Mouse (Mus musculus): ENCODE data around the gene Scaf4.
"Not testable (repeated sequence)": the region's sequence is repeated elsewhere in the genome, so short reads cannot be mapped to it uniquely, and the experiment has no call there.

The Scaf4 gene

DNA sequence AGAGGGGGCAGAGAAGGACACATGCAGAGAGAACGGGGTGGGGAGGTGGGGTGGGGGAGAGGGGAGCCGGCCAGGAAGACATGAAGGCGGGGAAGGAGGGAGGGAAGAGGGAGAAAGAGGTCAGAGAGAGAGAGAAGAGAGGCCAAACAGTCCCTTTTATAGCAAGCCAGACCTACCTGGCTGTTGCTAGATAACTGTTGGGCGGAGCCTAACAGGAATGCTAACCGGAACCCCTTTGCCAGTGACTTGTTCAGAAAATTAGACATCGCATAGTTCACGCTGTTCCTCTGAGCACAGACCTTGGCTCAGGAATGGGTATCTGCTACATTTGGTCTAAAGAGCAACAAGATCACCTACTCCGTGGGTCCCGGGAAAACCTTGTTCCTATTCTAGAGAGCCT is 6.7 kb upstream of the Scaf4 start:
- DNase-seq = no peak

DNA sequence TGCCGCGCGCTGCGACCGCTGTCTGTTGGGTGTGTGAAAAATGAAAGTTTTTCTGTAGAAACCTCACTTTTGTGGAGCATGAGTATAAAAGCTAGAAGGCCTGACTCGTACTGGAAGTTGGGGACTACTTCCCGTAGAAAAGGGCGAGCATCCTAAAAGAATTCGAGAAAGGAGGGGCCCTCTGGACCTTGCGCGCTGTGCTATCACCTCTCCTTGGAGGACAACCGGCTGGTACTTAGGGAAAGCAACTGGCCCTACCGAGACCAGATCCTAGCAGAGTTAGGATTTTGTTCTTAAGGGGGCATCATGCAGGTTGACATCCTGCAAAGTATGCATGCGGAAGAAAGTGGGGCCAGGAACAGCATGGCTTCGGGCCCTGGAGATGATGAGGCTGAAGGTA is 613 bp upstream of the Scaf4 start:
- DNase-seq = peak in 1 of 2 experiments; percentile 42

DNA sequence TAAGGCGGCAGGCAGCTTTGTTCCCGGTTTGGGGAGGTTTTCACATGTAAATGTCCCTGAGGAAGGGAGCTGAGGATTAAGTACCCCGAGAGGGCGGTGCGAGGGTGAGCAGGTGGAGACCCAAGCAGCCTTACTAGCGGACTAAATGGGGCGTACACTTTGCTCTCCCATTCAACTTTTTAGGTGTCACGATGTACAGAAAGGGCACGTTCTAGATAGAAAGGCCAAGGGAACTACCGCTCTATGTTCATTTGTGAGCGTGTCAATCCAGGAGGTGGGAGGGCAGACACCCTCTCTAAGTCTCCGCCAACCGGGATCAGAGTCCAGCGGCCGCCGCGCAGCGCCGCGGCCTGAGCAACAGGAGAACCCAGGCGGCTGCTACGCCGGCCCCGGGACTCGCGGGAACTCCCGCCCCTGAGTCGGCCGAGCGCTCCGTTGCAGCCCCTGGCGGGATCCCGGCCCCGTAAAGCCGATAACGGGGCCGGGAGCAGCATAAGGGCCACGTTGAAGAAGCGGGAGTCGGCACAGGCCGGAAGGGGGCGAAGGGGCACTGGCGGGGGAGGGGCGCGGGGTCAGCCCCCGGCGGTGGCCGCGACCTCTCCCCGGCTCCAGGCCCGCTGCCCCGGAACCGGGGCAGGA is 918 bp downstream of the Scaf4 start:
- DNase-seq = peak; percentile 67 to 87

DNA sequence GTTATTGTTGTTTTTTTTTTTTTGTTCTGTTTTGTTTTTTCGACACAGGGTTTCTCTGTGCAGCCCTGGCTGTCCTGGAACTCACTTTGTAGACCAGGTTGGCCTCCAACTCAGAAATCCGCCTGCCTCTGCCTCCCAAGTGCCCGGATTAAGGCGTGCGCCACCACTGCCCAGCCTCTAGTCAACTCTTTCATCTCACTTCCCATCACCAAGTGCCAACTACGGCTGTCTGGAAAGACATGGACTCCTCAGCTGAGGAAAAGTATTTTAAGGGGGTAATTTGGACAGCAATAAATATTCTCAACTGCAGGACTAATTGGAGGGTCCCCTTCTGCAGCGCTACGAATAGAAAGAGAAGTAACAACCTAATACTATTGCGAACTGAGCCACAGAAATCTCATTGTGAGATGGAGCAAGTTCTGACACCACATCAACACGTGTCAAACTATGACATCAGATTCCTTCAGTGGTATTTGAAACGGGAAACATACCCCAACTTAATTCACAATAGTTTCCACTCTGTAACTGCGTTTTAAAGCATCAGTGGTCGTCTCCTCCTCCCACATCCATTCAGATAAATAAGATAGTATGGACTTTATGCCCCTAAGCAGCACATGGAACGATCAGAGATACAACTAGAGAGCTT is 1.6 kb downstream of the Scaf4 start:
- DNase-seq = no peak

DNA sequence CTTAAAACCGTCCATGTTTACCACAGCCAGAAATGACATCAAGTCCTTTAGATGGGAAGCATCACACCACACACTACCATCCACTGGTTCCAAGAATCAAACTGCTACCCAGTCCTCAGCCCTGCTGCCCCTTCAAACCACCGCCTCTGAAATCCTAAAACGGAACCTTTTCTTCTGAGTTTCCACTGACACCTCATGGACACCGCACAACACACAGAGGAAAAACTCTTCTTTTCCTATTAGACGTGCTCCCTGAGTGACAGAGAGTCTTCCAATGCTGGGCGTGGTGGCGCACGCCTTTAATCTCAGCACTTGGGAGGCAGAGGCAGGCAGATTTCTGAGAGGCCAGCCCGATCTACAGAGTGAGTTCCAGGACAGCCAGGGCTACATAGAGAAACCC is 2.9 kb downstream of the Scaf4 start:
- no peak for DNase-seq

DNA sequence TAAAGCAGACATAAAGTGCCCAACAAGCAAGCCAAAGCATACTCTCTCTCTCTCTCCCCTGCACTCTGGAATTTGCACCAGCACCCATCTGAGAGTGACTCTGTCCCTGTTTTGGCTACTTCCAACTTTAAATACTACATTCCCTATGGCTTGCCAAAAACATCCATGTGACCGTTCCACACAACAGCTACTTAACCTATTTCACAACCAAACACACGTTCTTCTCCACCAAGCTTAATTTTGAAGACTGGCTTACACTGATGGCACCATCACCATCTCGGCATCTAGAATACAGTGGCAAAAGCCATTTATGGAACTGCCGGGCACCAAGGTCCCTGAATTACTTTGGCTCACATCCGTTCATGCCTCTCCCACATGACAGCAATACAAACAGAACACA is 3.3 kb downstream of the Scaf4 start:
- DNase-seq = no peak

DNA sequence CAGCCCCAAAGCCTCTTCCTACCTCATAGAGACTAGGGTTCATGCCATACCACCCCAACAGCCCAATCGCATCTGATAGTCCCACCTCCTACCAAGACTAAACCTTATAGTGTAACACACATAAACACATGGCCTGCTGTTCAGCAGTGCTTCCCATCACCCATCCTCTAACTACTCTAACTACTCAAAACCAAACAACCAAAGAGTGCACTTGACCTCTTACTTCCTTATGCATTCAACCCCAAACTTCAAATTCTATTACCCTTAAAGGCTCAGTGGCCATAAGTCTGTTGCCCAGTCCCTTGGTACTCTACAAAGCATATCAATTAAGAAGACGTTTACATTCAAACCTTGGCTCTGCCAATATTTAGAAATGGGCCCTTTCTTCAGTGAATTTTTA is 3.8 kb downstream of the Scaf4 start:
- DNase-seq = no peak

DNA sequence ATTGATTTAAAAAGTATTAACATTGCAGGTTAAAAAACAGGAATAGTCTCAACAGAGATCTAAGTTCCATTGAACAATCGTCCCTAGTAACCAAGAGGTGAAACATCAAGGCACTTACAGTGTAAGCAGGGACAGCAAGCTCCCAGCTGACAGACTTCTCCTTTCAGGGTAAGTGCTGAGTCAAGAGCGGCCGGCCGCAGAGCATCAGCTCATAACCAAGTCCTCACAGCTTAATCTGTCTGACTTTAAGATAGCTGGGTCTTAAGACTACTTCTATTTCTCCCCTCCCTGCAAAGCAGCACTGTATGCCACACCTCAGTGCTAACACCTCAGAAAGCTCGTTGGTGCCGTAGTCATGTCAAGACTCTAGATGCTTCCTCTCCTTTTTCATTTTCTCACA is 5.2 kb downstream of the Scaf4 start:
- DNase-seq = peak in 1 of 2 experiments; percentile 36

DNA sequence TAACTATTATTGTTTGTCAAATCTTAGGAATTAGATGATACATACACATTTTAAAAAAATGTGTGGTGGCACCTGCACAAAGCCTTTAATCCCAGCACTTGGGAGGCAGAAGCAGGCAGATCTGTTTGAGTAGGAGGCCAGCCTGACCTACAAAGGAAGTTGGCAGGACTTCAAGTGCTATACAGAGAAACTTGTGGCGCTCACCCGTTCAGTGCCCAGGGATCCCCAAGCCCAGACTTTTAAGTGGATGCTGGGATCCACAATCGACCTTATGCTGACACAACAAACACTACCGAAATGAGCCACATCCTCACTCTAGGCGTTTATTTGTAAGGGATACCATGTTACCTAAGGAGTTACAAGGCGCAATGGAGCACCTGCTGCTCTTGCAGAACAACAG is 8.8 kb downstream of the Scaf4 start:
- peak in 1 of 2 experiments; percentile 39 for DNase-seq

DNA sequence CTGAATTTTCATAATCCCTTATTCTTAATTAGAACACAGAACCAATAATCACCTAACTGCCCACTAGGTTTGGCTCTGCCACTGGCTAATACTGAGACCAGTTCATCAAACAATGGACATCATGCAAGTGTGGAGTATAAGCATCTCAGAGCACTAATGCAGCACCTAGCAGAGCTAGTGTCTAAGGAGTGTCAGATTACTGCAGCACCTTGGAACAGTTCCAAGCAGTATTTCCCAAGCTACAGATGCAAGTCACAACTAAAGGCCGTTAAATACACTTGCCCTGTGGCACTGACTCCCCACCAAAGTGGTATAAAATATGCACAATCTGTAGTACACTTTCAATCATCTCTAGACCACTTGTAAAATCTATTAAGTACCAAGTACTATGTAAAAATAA is 17.7 kb downstream of the Scaf4 start:
- DNase-seq = no peak

DNA sequence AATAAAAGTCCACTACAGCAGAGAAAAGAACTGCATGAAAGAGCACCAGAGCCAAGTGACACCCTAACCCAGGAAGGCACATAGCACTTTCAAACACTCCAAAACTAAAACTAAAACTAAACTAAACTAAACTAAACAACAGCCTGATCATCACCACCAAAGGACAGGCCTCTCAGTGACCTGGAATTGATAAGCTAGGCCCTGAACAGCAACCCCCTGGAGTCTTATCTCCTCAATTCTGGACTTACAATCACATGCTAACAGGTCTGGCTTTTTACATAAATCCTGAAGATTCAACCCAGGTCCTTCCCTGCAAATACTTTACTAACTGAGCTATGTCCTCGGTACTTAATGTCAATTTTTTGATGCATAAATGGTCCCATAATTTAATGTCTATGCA is 19.2 kb downstream of the Scaf4 start:
- DNase-seq = no peak

DNA sequence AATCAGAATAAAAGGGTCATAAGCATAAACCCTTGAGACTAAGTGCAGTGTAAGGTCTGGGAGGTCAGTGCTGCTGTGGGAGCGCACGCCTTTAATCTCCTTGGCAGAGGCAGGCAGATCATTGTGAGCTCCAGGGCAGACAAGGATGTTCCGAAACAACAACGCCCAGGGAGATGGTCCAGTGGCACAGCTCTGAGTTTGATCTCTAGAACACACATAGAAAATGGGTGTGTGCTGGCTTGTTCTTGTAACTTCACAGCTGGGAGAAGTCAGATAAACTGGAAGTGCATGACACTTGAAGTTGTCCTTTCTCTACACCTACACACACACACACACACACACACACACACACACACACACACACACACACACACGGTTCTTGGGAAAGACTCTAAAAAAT is 20.3 kb downstream of the Scaf4 start:
- no peak for DNase-seq

DNA sequence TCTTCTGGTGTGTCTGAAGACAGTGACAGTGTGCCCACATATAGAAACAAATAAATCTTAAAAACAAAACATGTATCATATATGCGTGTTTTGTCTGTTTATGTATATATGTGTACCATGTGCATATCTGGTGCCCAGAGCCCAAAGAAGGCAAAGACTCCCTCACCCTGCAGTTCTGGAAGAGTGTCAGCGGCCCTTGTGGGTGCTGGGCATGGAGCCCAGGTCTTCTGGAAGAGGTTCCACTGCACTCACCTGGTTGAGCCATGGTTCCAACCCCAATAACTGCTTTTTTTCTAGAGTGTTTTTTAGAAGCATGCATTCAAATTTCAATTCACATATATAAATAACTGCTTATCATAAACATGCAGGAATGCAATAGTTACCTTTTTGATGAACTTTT is 22.5 kb downstream of the Scaf4 start:
- DNase-seq = no peak

DNA sequence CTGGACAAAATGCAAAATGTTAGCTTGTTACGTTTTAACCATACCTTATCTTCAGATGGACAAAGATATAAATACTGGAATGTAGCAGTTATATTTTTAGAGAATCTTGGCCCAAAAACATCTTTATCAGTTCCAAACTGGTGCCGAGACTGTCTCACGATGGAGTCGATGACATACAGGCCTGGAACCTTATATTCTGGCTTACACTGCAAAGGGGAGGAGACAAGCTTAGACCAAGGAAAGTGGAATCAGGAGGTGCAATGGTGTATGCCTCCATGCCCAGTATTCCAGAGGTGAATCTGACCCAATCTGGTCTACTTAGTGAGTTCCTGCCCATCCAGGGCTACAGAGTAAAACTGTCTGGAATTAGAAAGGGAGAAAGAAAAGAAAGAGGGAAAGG is 24.2 kb downstream of the Scaf4 start:
- no peak for DNase-seq

DNA sequence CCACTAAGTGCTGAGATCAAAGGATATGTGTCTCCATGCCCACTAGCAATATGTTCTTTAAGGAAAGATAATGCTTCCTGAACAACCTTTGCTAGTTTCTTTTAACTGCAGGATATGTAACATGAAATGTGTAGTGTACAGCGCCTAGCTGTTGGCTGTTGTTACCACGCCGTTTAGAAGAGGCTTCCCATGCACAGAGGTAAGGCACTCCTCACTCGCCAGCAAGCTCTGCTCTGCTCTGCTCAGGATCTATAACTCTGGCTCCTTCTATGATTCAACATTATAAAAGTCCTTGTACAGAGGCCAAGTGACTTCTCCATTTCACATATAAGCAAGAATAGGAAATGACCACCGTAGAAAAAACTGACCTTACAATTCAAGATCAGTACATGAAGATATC is 24.7 kb downstream of the Scaf4 start:
- DNase-seq = no peak

DNA sequence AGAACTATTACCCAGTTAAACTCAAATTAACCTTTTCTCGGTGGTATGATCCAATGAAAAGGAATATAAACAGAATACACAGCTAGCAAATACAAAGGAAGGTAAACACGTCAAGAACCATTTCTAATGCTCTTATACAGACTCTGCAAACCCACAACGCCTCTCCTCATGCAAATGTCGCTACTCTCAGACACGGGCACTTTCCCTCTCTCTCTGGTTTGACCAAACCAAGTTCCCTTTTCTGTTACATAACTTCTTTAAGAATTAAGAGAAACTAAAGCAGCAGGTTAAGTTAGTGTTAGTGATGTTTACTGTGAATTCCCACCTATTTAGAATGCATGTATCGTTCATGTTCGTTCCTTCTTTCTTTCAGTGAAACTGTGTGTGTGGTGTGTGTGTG is 25.4 kb downstream of the Scaf4 start:
- no peak for DNase-seq

DNA sequence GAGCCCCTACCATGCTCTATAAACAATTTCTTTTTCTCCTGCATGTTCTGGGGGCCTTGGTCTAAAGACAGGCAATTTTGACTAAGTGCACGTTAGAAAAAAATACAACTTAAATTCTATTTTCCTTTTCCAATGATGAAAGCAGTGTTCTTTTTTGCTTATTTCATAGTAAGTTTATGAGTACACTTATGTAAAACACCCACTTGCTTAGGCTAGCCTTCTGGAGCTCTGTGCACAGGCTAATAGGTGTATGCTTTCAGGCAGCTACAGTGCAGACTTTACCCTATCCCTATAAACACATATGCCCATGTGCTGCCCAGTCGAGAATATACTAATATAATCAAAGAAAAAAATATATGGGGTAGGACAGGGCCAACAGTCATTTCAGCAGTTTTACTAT is 31.8 kb downstream of the Scaf4 start:
- DNase-seq = no peak

DNA sequence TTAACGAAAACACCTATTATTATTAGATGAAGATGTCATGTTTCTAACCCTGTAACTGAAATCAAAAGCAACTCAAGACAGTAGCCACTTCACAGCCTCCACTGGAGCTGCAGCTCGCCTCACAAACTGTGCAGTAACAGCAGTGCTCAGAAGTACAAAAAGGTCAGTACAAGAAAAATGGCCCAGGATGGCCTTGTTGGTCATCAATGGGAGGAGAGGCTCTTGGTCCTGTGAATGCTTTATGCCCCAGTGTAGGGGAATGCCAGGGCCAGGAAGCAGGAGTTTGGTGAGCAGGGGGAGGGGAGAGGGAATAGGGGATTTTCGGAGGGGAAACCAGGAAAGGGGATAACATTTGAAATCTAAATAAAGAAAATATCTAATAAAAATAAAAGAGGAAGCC is 33.0 kb downstream of the Scaf4 start:
- not testable (repeated sequence) for DNase-seq

DNA sequence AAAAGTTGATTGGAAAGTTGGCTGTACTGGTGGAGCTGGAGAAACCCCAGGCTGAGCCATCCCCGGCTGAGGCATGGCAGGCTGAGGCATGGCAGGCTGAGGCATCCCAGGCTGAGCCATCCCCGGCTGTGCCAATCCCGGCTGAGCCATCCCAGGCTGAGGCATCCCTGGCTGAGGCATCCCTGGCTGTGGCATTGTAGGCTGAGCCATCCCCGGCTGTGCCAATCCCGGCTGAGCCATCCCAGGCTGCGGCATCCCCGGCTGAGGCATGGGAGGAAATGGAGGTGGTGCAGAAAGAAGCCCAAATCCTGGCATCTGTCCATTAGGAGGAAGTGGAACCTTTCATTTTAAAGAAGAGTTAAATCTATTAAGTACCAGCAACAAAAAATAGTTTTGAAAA is 34.2 kb downstream of the Scaf4 start:
- no peak for DNase-seq

DNA sequence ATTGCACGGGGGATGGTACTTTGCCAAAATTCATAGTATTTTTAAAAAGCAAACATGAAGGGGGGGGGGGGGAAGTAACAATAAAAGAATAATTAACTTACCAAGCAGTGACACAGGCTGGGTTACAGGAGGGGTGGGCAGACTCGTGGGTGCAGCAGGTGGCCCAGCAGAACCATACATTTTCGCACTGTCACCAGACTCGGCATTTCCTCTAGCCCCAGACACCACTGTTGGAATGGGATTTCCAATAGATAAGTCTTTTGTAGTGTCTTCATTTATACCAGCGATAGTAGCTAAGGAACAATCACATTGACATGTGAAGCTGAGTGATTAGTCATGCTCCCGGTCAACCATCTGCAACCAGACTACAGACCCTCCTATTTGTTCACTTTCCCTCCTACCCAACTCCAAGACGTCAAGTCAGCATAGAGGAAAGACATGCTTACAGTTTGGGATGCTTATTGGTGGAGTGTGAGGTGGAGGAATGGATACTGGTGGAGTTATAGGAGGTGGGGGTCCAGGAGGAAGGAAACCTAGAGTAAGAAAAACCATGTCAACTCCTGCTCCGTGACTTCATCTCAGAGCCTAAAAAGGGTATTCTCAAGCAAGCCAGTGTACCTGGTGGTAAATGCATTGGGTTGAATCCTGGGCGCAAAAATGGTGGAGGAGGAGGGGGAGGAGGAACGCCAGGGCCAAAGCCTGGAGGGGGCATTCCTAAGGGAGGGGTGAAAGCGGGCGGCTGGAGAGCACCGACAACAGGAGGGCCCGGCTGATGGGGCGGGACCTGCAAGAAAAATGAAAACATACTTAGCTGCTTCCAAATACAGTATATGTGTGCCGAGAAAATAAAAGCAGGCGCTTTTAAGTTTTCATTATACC is 41.6 kb downstream of the Scaf4 start:
- DNase-seq = no peak

DNA sequence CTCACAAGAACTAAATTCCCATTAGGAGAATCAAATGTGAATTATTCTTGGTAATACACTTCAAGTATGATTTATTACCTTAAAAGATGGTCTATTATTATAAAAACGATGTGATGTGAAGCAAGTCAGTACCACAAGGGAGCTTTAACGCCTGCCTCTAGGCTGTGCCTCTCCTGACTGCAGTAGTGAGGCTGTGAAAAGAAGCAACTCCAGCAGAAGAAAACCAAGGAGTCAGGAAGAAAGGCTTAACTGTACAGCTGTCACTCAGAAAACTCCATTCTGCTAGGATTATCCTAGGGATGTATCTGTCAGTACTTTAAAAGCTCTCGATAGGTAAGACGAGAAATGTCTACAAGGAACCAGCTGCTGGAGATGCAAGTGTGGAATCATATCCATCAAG is 42.4 kb downstream of the Scaf4 start:
- no peak for DNase-seq

DNA sequence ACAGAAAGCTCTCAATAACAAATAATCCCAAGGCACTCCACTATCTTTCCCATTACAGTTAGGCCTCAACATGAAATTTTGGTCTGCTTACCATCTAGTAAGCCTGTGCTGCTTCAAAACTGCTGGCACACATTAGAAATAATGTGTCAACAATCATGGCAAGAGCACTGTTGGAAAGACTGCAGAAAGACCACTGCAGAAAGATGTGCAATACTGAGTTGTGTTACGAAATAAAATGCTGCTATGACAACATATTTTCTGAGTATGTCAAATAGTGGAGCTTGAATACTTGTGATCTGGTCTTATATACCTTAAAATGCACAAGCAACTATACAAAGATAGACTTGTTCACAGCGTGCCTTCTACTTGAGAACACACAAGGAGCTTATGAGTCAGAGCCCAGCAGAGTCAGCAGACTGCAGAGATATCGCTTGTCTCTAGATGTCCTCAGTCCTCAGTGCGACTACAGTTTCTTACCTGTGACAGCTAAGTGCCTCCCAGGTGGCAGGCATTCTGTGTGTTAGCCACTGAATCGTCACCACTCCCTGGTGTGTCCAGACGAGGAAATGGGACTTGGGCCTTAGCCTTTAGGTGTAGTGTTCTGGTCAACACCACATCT is 45.1 kb downstream of the Scaf4 start:
- no peak for DNase-seq

DNA sequence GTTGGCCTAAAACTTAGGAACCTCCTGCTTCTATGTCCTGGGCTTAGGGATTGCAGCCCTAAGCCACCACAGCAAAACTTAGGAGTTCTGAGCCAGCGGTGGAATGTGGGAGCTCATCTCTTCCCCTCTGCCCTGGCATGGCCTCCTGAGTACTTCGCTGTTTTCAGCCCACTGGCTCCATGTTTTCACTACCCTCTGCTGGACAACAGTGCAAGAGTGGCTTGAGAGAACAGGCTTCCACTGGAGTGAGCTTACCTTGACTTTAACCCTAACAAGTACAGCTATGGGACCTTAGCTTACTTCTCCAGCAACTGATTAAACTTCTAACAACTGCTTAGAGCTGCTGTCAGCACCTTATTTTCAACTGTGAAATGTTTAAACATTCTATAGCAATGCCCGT is 49.1 kb downstream of the Scaf4 start:
- DNase-seq = peak in 1 of 2 experiments; percentile 38

DNA sequence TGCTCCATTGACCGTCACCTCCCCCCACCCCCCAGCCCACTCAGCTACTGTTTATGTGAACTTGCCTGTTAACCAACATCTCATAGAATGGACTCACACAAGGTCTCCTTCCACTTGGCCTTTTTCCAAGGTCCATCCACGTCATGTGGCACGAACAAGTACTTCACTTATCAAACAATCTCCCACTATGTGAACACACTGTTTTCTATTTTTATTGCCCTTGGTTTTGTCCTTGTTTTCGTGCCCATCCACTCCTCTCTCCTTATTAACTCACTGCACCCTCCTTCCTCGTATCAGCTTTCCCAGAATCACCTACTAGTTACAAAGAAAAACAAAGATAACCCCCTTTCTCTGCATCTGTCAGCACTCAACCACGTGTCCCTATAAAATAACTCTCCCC is 49.7 kb downstream of the Scaf4 start:
- DNase-seq = no peak
